Mouse (Mus musculus) E14TG2a.4 (cell line): ENCODE measurements around the gene Runx1.

Experiments used
- CTCF ChIP-seq: conservative IDR thresholded peaks from 2 replicates; pipeline ENCODE4 v1.5.1; 2014; ENCODE audit warnings: low read length
- NANOG ChIP-seq: IDR thresholded peaks from 2 replicates; pipeline ENCODE4 v1.6.1; 2014; ENCODE audit warnings: borderline replicate concordance, low read length, mixed read lengths
- POU5F1 ChIP-seq: IDR thresholded peaks from 2 replicates; pipeline ENCODE4 v1.6.1; 2014; ENCODE audit warnings: low read length, borderline replicate concordance

- TF ChIP-seq CTCF, result no peak
- TF ChIP-seq NANOG, result no peak
- no peak for TF ChIP-seq POU5F1
These were observed 33.0 kb downstream of the Runx1 start for GRCm38 (mm10) chr16:92792905-92793304.
